Mouse (Mus musculus) hindbrain, postnatal 0 days (tissue): Measurements from ENCODE around the gene Myh14. TPM values are rescaled to one million over a fixed set of nuclear protein-coding genes. Genes with fewer than 3 reads are reported as not detected.
A peak's percentile ranks its signal among the peaks of the same experiment; 100 is the strongest.

ENCODE experiments used
- ATAC-seq: fragments of 200-750 bp; cut with Nextera tagmentation; 2 replicates; pipeline ENCODE4 v1.8.0; 2017; ENCODE audit warnings: mild to moderate bottlenecking, moderate TSS enrichment, moderate library complexity
- DNase-seq: peaks from one replicate; pipeline ENCODE4 v3.0.0-alpha.2; 2015; ENCODE audit warnings: low spot score
- H3K27ac ChIP-seq: fragments of 300-500 bp; sonication (generic); 2 replicates; pipeline ENCODE4 v1.5.1; 2014; ENCODE audit warnings: mild to moderate bottlenecking
- H3K27me3 ChIP-seq: fragments of 300-500 bp; sonication (generic); 2 replicates; pipeline ENCODE4 v1.6.1; 2014; ENCODE audit warnings: low read length, mixed read lengths; ENCODE audit not compliant: insufficient read depth
- H3K36me3 ChIP-seq: fragments of 300-500 bp; sonication (generic); 2 replicates; pipeline ENCODE4 v1.6.1; 2014; ENCODE audit warnings: low read length, mixed read lengths; ENCODE audit not compliant: insufficient read depth
- H3K4me1 ChIP-seq: fragments of 300-500 bp; sonication (generic); 2 replicates; pipeline ENCODE4 v1.6.1; 2014; ENCODE audit warnings: antibody characterized with exemption, low read length, mixed read lengths; ENCODE audit not compliant: insufficient read depth
- H3K4me2 ChIP-seq: fragments of 300-500 bp; sonication (generic); 2 replicates; pipeline ENCODE4 v1.6.1; 2014; ENCODE audit warnings: low read depth, mild to moderate bottlenecking, low read length, moderate library complexity, mixed read lengths
- H3K4me3 ChIP-seq: fragments of 300-500 bp; sonication (generic); 2 replicates; pipeline ENCODE4 v1.5.1; 2014; ENCODE audit warnings: low read length
- H3K9ac ChIP-seq: fragments of 300-500 bp; sonication (generic); replicated peaks from 2 replicates; pipeline ENCODE4 v1.6.1; 2014; ENCODE audit warnings: mild to moderate bottlenecking, low read length, moderate library complexity, mixed read lengths
- H3K9me3 ChIP-seq: fragments of 300-500 bp; sonication (generic); 2 replicates; pipeline ENCODE4 v1.6.1; 2016; ENCODE audit warnings: low read length, mixed read lengths
- CTCF ChIP-seq: IDR thresholded peaks from 2 replicates; pipeline ENCODE4 v1.5.1; 2016; ENCODE audit warnings: antibody characterized with exemption, control low read depth, low read depth
- WGBS: fragments of 180-500 bp; shearing (Covaris S2); extraction: QIAGEN DNeasy Blood & Tissue Kit; methylation state at CpG from one replicate; pipeline ENCODE4 v1.1.7; 2014; 5-methylcytosine and 5-hydroxymethylcytosine counted together
- polyA plus RNA-seq: library from polyadenylated mRNA; unstranded; fragments of >200 nt; fragmentation: Nextera tagmentation; extraction: Ambion mirVana; gene quantifications from 2 replicates; pipeline ENCODE4 v1.2.1, GENCODE M21; 2015
- total RNA-seq: library from RNA; depleted of rRNA; stranded (reverse); fragments of >200 nt; gene quantifications from 2 replicates; pipeline ENCODE4 v1.2.3, GENCODE M21; 2014

Myh14 gene
- total and polyA plus RNA-seq, 2 experiments from 2014 or later: 9.3 to 9.7 TPM

DNA sequence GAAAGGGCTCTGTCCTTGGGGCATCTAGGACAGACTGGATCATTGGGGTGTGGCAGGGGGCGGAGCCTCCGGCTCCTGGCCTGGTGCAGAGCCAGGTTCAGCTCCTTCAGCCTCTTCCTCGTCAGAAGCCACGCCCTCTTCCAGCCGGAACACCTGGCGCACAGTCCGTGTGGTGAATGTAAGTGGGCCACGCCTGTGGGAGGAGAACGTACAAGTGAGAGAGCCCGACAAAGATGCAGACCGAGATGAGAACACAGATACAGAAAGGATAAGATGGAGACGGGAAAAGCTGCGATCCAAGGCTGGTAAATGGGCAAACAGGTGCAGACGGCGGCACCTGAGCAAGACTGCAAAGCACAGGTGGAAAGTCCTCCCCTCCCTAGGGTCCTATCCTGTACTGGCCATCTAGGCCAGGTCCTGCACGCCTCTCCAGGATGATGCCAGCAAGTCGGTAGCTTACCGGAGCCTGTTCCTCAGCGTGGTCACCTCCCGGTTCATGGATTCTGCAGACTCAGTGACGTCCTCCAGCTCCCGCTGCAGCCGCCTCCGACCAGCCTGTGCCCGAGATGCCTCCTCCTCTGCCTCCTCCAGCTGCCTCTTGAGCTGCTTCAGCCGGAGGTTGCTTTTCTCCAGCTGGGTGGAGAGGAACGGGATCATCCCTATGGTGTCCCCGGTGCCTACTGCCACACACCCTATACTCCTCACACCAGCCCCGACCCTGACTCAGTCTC is 64.3 kb downstream of the Myh14 start:
- peak overlapping the region; percentile 38; the same call in 1 of the 2 replicates for H3K9ac ChIP-seq
- DNase-seq: peak; percentile 30
- H3K9me3 ChIP-seq: no peaks in the 10 kb centered on the region
- H3K4me2 ChIP-seq: peak overlapping the region; percentile 41
- TF ChIP-seq CTCF: no peak
- peaks cover 11% of the 10 kb centered on the region for H3K4me1 ChIP-seq
- peak overlapping the region; percentile 48; the same call in 1 of the 2 replicates for H3K27ac ChIP-seq
- ATAC-seq: peak; percentile 22; the same call in 1 of the 2 replicates
- WGBS: 8% methylated on average over 29 of the region's 29 CpGs
- peak overlapping the region; percentile 16 for H3K4me3 ChIP-seq
- H3K36me3 ChIP-seq: no peaks in the 10 kb centered on the region
- peaks cover 4% of the 10 kb centered on the region; the same call in 1 of the 2 replicates for H3K27me3 ChIP-seq

DNA sequence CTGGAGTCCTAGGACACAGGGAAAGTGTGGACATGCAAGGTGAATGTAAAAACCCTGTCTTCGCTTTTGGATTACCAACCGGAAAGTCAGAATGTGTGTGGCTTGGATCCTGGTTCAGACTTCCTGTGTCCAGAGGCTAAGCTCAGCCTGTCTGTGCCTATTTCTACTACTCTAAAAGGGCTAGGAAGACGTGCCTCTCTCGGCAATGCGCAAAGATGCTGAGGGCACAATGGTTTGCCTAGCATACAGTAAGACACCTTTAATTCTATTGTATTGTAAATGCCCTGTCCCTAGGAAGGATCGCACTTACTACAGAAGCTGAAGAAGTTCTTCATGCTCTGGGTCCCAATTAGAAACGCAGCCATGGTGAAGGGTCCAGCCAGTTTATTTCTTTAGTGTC is 65.2 kb downstream of the Myh14 start:
- no peak overlapping the region for H3K9ac ChIP-seq
- H3K27ac ChIP-seq: no peak overlapping the region
- no peaks in the 10 kb centered on the region for H3K9me3 ChIP-seq
- H3K4me2 ChIP-seq: no peak overlapping the region
- WGBS: 33% methylated on average over 7 of the region's 7 CpGs
- H3K36me3 ChIP-seq: no peaks in the 10 kb centered on the region
- no peak for ATAC-seq
- no peak for DNase-seq
- TF ChIP-seq CTCF: no peak
- H3K27me3 ChIP-seq: peaks cover 4% of the 10 kb centered on the region; the same call in 1 of the 2 replicates
- peaks cover 11% of the 10 kb centered on the region for H3K4me1 ChIP-seq
- H3K4me3 ChIP-seq: no peak overlapping the region

DNA sequence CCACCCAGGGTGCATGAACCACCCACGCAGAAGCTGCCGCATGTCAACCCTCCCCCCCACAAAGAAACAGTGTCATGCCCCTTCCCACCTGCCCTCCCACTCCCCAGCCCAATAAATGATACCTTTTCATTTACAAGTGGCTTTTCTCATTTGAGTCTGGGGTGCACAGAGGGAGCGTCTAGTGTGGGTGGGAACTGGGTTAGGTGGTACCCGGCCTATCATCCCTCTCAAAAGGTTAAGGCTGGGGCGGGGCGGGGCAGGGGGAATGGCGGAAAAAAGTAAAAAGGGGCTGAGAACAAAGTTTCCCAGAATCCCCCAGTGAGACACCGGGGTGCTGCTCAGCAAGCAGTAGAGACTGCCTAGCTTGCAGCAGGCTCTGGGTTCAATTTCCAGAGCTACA is 66.0 kb downstream of the Myh14 start:
- Histone ChIP-seq H3K4me2 (peak overlapping the region; percentile 52), H3K27me3 (peaks cover 4% of the 10 kb centered on the region; the same call in 1 of the 2 replicates), H3K4me1 (peaks cover 11% of the 10 kb centered on the region), H3K27ac (no peak overlapping the region), H3K9me3 (no peaks in the 10 kb centered on the region), H3K9ac (no peak overlapping the region), H3K4me3 (peak overlapping the region; percentile 24), H3K36me3 (no peaks in the 10 kb centered on the region)
- DNase-seq (no peak), ATAC-seq (no peak)
- 3% methylated on average over 8 of the region's 8 CpGs for WGBS
- TF ChIP-seq CTCF: no peak

DNA sequence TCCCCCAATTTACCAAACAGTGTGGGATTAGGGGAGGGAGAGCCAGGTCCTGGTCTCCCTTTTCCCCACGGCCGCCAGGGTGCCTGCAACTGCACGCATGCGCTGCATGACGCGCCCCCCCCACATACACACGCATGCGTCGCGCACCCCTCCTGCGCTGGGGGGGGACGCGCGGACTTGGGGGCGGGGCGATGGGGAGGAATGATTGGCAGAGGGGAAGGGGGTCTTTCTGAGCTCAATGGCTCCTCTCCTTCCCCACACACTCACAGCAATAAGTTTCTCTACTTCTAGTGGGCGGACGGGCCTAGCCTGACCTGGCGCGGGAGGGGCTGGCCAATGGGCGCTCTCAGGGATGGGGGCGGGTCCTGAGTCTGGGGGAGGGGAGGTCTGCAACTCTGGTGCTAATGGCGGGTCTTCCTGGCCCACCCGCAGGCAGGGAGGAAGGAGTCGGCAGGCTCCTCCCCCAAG is 66.5 kb downstream of the Myh14 start:
- peak; percentile 66 for ATAC-seq
- H3K9ac ChIP-seq: no peak overlapping the region
- peaks cover 4% of the 10 kb centered on the region; the same call in 1 of the 2 replicates for H3K27me3 ChIP-seq
- TF ChIP-seq CTCF: peak; percentile 56
- peak overlapping the region; percentile 24 for H3K4me3 ChIP-seq
- peak; percentile 78 for DNase-seq
- H3K36me3 ChIP-seq: no peaks in the 10 kb centered on the region
- no peak overlapping the region for H3K27ac ChIP-seq
- H3K4me1 ChIP-seq: peaks cover 11% of the 10 kb centered on the region
- WGBS: under 1% methylated on average over 24 of the region's 25 CpGs
- peak overlapping the region; percentile 52 for H3K4me2 ChIP-seq
- no peaks in the 10 kb centered on the region for H3K9me3 ChIP-seq

DNA sequence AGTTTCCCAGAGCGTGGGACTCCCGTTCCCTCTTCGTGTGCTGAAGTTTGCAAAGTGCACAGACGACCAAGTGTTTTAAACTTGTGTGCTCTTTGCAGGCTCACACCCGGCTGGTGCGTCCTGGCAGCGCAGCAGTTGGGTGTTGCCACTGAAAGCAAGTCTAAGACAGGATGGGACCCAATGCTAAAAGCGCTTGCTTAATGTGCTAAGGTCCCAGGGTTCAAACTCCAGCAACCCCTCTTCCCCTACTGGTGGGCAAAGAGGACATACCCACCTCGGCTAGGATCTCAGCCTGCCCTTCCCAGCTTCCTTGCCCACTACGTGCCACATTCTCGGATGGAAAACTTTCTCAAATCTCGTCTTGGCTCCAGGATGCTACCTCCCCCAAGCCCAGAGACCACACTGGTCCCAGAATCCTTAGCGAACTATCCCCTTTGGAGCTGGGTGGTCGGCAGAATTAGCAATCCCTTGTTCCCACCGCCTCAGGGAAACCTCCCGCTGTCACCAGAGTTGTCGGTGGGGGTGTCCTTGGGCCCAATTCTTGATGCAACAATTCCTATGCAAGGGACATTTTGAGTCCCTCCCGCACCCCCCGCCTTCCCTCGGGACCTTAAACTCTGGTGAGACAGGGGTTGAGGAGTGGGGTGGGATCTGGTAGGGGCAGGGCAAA is 67.3 kb downstream of the Myh14 start:
- H3K36me3 ChIP-seq: no peaks in the 10 kb centered on the region
- no peak for ATAC-seq
- no peak overlapping the region for H3K4me3 ChIP-seq
- WGBS: 4% methylated on average over 20 of the region's 20 CpGs
- no peak overlapping the region for H3K27ac ChIP-seq
- peaks cover 11% of the 10 kb centered on the region for H3K4me1 ChIP-seq
- no peak overlapping the region for H3K9ac ChIP-seq
- no peak for DNase-seq
- TF ChIP-seq CTCF: no peak
- H3K27me3 ChIP-seq: peaks cover 4% of the 10 kb centered on the region; the same call in 1 of the 2 replicates
- no peaks in the 10 kb centered on the region for H3K9me3 ChIP-seq
- peak overlapping the region; percentile 52 for H3K4me2 ChIP-seq

DNA sequence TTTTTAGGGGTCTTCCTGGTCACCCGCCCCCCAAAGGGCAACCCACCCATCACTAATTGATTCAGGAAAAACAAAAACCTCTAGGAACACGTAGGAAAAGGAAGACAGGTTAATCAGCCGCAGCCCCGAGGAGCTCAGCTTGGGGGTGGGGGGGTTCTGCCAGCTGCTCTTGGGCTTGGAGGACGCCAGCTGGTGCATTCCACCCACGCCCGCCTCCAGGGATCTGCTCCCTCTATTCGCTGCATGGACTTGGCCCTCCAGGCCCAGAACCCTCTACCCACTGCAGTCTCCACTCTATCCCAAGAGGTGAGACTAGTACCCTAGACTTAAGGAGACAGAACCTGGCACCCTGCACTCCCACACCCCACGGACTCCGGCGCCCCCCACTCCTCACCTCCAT is 68.2 kb downstream of the Myh14 start:
- no peak overlapping the region for H3K4me3 ChIP-seq
- peaks cover 4% of the 10 kb centered on the region; the same call in 1 of the 2 replicates for H3K27me3 ChIP-seq
- 18% methylated on average over 11 of the region's 11 CpGs for WGBS
- H3K9ac ChIP-seq: no peak overlapping the region
- H3K4me1 ChIP-seq: peaks cover 11% of the 10 kb centered on the region
- ATAC-seq: no peak
- no peak overlapping the region for H3K27ac ChIP-seq
- TF ChIP-seq CTCF: no peak
- H3K36me3 ChIP-seq: no peaks in the 10 kb centered on the region
- H3K4me2 ChIP-seq: 0 out of 2 replicates have a peak overlapping the region, but pooled peaks have one; percentile 5
- DNase-seq: peak; percentile 49
- no peaks in the 10 kb centered on the region for H3K9me3 ChIP-seq
